Mouse (Mus musculus): ENCODE data around the gene Six4. TPM values are rescaled to one million over a fixed set of nuclear protein-coding genes. Genes with fewer than 3 reads are reported as not detected.
"Not testable (repeated sequence)": the region's sequence is repeated elsewhere in the genome, so short reads cannot be mapped to it uniquely, and the experiment has no call there.

Gene Six4
- total RNA-seq, 2 experiments from 2014 or later = 8.6 to 11.3 TPM

DNA sequence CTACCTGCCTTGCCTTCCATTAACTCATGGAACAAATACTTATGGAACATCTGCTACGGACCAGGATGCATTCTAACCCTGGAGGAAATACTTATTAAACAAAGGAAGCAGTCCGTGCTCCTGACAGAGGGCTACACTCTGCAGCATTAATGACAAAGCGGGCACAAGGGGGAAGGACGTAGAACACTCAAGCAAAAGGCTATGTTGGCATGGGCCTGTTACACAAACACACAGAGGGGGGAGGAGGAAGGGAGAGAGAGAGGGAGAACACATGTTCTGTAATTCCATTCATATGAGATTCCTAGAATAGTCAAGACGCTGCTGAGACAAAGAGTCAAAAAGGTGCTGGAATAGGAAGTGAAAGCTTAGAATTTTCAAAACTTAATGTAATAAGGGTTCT, 24.8 kb downstream of the Six4 start:
- no peak for DNase-seq

DNA sequence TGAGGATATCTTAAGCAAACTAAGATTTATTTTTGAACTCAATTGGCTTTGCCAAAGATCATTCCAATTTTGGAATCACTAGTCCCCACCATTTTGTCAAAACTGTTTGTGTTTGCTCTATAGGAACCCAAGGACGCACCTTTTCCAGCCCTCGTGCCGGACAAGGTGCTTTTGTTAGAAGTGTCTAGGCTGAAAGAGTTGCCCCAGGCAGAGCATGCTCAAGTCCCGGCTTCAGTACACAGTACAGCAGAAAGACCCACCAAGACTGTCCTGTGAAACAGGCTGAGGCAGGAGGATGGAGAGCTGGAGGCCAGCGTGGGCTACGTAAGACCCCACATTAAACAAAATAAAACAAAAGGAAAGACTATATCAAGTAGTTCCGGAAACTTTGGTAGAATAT, 26.2 kb downstream of the Six4 start:
- DNase-seq = no peak

DNA sequence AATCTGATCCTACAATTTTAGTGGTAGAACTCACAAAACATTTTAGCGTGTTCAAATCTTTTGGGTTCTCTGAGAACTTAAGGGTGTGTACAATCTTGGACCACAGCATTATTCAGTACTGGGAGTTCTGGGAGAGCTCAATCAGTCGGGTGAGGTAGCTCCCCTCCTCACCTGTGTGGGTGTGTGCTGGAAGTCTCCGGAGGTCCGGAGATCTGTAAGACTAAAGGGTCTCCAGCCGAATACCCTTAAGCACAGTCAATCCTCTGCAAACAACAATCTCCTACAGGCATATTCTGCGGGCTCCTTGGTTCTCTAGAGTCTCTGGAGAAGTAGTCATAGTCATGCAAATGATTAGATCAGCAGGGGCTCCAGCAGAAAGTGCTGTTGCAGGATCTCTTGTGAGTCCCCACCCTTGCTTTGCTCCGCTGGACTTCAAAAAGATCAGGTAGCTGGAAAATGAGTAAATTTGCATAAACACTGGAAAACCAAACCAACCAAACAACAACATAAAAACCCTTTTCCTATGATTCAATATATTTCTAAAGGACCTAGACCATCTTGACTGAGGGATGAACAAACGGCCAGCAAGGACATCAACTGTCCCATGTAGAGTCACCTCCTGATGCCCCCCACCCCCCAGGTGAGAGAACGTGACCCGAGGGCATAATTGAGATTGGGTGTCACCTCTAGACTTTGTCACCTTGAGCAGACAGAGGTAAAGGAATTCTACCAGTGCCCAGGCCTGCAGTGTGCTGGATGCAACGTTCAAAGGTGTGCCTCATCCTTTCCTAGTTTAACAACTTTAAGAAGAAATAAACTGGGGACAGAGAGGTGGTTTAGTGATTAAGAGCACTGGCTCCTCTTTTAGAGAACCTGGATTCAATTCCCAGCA, 27.3 kb downstream of the Six4 start:
- no peak for DNase-seq

DNA sequence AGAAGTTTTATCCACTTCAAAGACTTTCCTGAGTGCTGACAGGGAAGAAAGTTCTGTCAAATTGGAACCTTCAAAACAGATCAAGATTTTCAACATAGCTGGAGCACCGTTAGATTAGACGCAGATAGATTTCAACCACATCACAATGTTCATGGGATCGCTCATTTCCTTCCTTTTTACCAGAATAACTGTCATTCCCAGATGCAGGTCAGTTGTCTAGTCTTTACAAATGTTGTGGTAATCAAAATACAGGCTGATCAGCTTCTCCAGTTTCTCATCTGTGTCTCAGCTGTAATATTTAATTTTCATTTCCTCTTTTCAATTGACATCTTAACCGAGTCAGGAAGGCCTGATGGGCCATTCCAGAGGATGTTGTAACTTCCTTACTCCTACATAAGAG, 29.5 kb downstream of the Six4 start:
- no peak for DNase-seq

DNA sequence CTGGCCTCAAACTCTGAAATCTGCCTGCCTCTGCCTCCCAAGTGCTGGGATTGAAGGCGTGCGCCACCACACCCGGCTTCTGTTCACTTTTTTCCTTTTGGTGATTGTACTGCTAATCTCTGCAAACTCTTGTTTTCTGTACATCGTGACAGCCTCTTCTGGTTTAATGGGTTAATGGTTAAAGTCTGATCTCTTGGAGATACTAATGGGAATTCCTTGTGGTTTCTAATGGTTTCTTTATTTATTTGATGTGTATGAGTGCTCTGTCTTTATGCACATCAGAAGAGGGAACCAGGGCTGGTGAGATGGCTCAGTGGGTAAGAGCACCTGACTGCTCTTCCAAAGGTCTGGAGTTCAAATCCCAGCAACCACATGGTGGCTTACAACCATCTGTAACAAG, 31.4 kb downstream of the Six4 start:
- not testable (repeated sequence) for DNase-seq

DNA sequence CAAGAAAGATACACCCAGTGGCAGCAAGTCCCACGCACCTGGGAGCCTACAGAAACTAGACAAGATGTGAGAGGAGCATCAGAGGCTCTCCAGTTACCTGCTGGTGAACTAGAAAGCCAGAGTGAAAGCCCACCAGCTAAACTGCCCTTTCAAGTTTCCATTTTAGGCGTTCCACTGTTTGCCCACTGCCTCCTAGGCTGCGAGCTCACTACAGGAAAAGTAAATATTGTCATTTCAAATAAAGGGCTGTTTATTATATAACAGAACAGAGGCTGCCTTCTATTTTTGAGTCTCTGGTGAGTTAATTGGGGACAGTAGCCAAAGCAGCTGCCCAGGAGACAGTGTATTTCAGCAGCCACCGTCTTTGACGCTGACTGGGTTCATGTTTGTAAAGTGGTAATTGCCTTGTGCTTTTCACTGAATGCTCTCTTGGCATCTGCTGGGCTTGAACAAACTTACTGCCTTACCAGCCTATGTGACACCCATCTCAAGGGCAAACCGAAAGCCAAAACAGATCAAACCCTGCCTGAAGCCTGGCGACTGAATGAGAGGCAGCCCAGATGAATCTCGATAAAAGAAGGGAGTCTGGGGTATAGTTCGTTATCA, 52.3 kb downstream of the Six4 start:
- no peak for DNase-seq

GRCm38 (mm10) chr12:73057492-73057891, 55.8 kb downstream of the Six4 start:
- DNase-seq = no peak

GRCm38 (mm10) chr12:73055451-73055850, 57.8 kb downstream of the Six4 start:
- DNase-seq = no peak

DNA sequence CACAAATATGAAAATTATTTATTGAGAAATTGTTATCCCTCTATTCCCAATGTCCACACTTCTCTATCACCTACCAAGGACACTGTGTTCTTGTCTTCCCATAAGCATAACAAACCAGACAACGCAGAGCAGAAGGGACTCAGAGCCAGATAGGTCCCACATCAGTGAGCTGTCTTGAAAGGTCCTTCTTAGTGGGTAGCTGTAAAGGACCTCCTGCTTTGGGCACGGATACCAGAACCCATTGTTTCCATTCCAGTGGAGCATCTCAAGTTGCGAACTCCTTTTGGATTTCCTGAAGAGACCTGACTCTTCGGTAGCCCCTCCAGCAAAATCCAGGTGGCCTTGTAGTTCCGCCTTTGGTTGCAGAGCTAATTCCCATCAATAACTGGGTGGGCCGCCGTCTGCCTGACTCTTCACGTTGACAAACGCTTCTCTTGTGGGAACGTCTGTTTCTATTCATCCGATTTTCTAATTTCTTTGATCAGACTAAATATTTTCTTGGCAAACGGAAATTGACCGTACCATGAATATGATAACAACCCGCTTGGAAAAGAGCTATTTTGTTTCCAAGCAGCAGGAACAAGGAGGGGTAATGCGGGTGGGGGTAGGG, 58.6 kb downstream of the Six4 start:
- DNase-seq = no peak

- peak; percentile 87 for DNase-seq
Measured at GRCm38 (mm10) chr12:73053668-73054241, 59.5 kb downstream of the Six4 start, which contains the start of gene Six1. Six1 (minus strand) TSS chr12:73053887.

GRCm38 (mm10) chr12:73052651-73053591, 60.3 kb downstream of the Six4 start:
- peak; percentile 43 for DNase-seq

DNA sequence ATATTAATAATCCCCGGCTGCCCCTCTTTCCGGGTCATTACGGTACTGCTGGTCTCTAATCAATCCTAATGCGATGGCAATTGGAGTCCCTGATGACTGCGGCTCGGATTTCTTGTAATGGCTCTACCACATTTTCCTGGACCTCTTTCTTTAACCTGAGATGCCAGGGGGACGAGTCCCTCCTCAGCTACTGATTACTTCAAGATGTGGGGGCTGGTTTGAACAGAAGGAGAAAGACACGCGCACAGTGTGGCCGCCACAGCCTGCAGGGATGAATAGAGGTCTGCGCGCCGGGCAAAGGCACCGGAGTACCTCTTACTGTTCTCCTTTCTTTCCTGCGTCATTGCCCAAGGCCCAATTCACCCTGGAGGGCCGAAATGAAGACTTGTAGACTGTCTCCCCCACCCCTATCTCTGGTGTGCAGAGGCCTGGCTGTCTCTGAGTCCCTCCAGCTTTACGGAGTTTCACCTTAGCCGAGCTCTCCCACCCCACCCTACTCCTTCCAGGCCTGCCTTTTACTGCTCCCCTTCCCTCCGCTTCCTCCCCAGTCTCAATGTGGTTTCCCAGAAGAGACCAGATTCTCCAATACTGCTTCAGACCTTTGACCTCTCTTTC, 61.1 kb downstream of the Six4 start:
- DNase-seq = peak; percentile 25

- DNase-seq = no peak
Measured at GRCm38 (mm10) chr12:73050811-73051580, 62.3 kb downstream of the Six4 start.

- no peak for DNase-seq
Measured at GRCm38 (mm10) chr12:73050305-73050704, 63.0 kb downstream of the Six4 start.

Other genes with a start within 250 kb of the Six4 start
- not detected for gene Six6, start 173.6 kb downstream of the Six4 start, total RNA-seq (2021)
- 1 to 10 TPM; 1.3 to 1.4 TPM for gene 4930447C04Rik, start 172.7 kb downstream of the Six4 start, total RNA-seq (2021)
- 10 to 100 TPM; 38.1 to 44.1 TPM for gene Six1, start 59.6 kb downstream of the Six4 start, total RNA-seq (2021)
- gene Mnat1, start 10.3 kb upstream of the Six4 start, total RNA-seq (2021) = 10 to 100 TPM; 24.0 to 29.2 TPM
- 10 to 100 TPM in 1 of 2 experiments, 1 to 10 TPM in 1; 6.8 to 11.7 TPM for gene Trmt5, start 173.3 kb upstream of the Six4 start, total RNA-seq (2021)
- gene Slc38a6, start 173.3 kb upstream of the Six4 start, total RNA-seq (2021) = 1 to 10 TPM; 5.7 to 9.9 TPM